9 mouse cellular contexts compared by ENCODE assay signal in genomic region chr11:101963043-101963442, GRCm38 (mm10). TPM values are rescaled to one million over a fixed set of nuclear protein-coding genes. Genes with fewer than 3 reads are reported as not detected.
DNase-seq lines count a peak whose midpoint lies in the region; ATAC-seq and TF ChIP-seq lines count a peak whose summit lies in the region.
"Had no signal": no experiment of that assay in that cellular context is flagged by ENCODE, and none has a peak within 500 bp of the region (broad histone marks: within the 10 kb centered on the region; RNA-seq: fewer than 3 reads in every experiment).

No protein-coding gene starts in this region.

- H3K9ac ChIP-seq in kidney, embryonic 16.5 days (replicated peaks; ENCODE audit: low read length), result peak overlapping the region; percentile 71
- H3K9ac ChIP-seq in hindbrain, postnatal 0 days (replicated peaks; ENCODE audit: low read length), result no peak overlapping the region
- no peak overlapping the region; the same call in 1 of the 2 replicates for H3K9ac ChIP-seq in midbrain, embryonic 16.5 days (ENCODE audit: low read depth, low read length)

- TF ChIP-seq CTCF in hindbrain, postnatal 0 days (IDR thresholded peaks at IDR 0.05; ENCODE audit: low read depth), result no peak

- no peaks in the 10 kb centered on the region for H3K9me3 ChIP-seq in kidney, embryonic 16.5 days (ENCODE audit: low read length)
- no peaks in the 10 kb centered on the region for H3K9me3 ChIP-seq in forebrain, embryonic 10.5 days
- H3K9me3 ChIP-seq in hindbrain, postnatal 0 days (ENCODE audit: low read length), result no peaks in the 10 kb centered on the region
- no peaks in the 10 kb centered on the region for H3K9me3 ChIP-seq in midbrain, embryonic 16.5 days (replicated peaks; ENCODE audit: control insufficient read depth, low read length, poor library complexity, severe bottlenecking)

- H3K4me2 ChIP-seq in kidney, embryonic 16.5 days (replicated peaks; ENCODE audit: low read depth, low read length), result peak overlapping the region; percentile 93
- H3K4me2 ChIP-seq in hindbrain, postnatal 0 days (ENCODE audit: low read depth, low read length), result peak overlapping the region; percentile 88
- H3K4me2 ChIP-seq in midbrain, embryonic 16.5 days (ENCODE audit: low read length), result peak overlapping the region; percentile 96

- no peaks in the 10 kb centered on the region for H3K36me3 ChIP-seq in kidney, embryonic 16.5 days (ENCODE audit: insufficient read depth, low read length)
- H3K36me3 ChIP-seq in forebrain, embryonic 10.5 days (replicated peaks), result no peaks in the 10 kb centered on the region
- H3K36me3 ChIP-seq in hindbrain, postnatal 0 days (ENCODE audit: insufficient read depth, low read length), result no peaks in the 10 kb centered on the region
- H3K36me3 ChIP-seq in midbrain, embryonic 16.5 days (ENCODE audit: control insufficient read depth, insufficient read depth, low read length), result no peaks in the 10 kb centered on the region

- WGBS in kidney, embryonic 16.5 days, result 4% methylated on average over 11 of the region's 11 CpGs
- 2% methylated on average over 11 of the region's 11 CpGs for WGBS in forebrain, embryonic 10.5 days
- WGBS in hindbrain, postnatal 0 days, result 2% methylated on average over 11 of the region's 11 CpGs
- WGBS in midbrain, embryonic 16.5 days, result 2% methylated on average over 11 of the region's 11 CpGs

- H3K4me1 ChIP-seq in kidney, embryonic 16.5 days (ENCODE audit: insufficient read depth, low read length), result peaks cover 56% of the 10 kb centered on the region
- H3K4me1 ChIP-seq in forebrain, embryonic 10.5 days, result peaks cover 60% of the 10 kb centered on the region
- H3K4me1 ChIP-seq in hindbrain, postnatal 0 days (ENCODE audit: insufficient read depth, low read length), result 0 out of 2 replicates have a peak, but pooled peaks cover 4% of the 10 kb centered on the region
- H3K4me1 ChIP-seq in midbrain, embryonic 16.5 days (ENCODE audit: control insufficient read depth, insufficient read depth, low read length), result peaks cover 10% of the 10 kb centered on the region; the same call in 1 of the 2 replicates

- no peak for ATAC-seq in kidney, embryonic 16.5 days (ENCODE audit: low FRiP score, low TSS enrichment)
- no peak for ATAC-seq in hindbrain, postnatal 0 days
- no peak for ATAC-seq in midbrain, embryonic 16.5 days

- DNase-seq in kidney, adult 11 months, result no peak
- no peak for DNase-seq in forebrain, embryonic 10.5 days (ENCODE audit: extremely low spot score, low spot score)
- DNase-seq in hindbrain, postnatal 0 days (ENCODE audit: low spot score), result no peak
- no peak for DNase-seq in retina, postnatal 1 day
- no peak for DNase-seq in layer of hippocampus, adult 9-10 months (ENCODE audit: low spot score)
- no peak for DNase-seq in thymus, postnatal 25 days
- DNase-seq: layer of hippocampus, adult 9-11 months had no signal

- peak overlapping the region; percentile 59 for H3K4me3 ChIP-seq in kidney, embryonic 16.5 days (ENCODE audit: low read length)
- peak overlapping the region; percentile 69 for H3K4me3 ChIP-seq in forebrain, embryonic 10.5 days
- H3K4me3 ChIP-seq in hindbrain, postnatal 0 days (ENCODE audit: low read length), result peak overlapping the region; percentile 55
- peak overlapping the region; percentile 58; the same call in 1 of the 2 replicates for H3K4me3 ChIP-seq in midbrain, embryonic 16.5 days (ENCODE audit: low read depth, low read length)

- H3K27me3 ChIP-seq in kidney, embryonic 16.5 days (ENCODE audit: insufficient read depth, low read length), result peaks cover 62% of the 10 kb centered on the region
- peaks cover 100% of the 10 kb centered on the region for H3K27me3 ChIP-seq in forebrain, embryonic 10.5 days (ENCODE audit: poor library complexity, severe bottlenecking)
- H3K27me3 ChIP-seq in hindbrain, postnatal 0 days (ENCODE audit: insufficient read depth, low read length), result peaks cover 38% of the 10 kb centered on the region
- H3K27me3 ChIP-seq in midbrain, embryonic 16.5 days (ENCODE audit: control insufficient read depth, insufficient read depth, low read depth, low read length), result peaks cover 53% of the 10 kb centered on the region

- no peak overlapping the region for H3K27ac ChIP-seq in kidney, embryonic 16.5 days (ENCODE audit: low read length)
- peak overlapping the region; percentile 81; the same call in 1 of the 2 replicates for H3K27ac ChIP-seq in forebrain, embryonic 10.5 days
- no peak overlapping the region for H3K27ac ChIP-seq in hindbrain, postnatal 0 days
- H3K27ac ChIP-seq in midbrain, embryonic 16.5 days (ENCODE audit: low read length), result no peak overlapping the region

RNA-seq across cellular contexts. Expression of gene Sost, which starts 3.8 kb away (rescaled TPM):
- 0.76 and 0.80 TPM in 2 replicates for polyA plus RNA-seq in kidney, embryonic 16.5 days (2015; fragmentation: Nextera tagmentation; extraction: Ambion mirVana)
- not detected in 2 replicates for polyA plus RNA-seq in forebrain, embryonic 10.5 days (2016; fragmentation: Nextera tagmentation; extraction: Ambion mirVana)
- 0.22 TPM in 1 of 2 replicates, not detected in the other for total RNA-seq in hindbrain, postnatal 0 days (2014; rRNA removed)
- polyA plus RNA-seq in hindbrain, postnatal 0 days (2015; fragmentation: Nextera tagmentation; extraction: Ambion mirVana), result 0.14 and 0.16 TPM in 2 replicates
- 0.10 TPM in 1 of 2 replicates, not detected in the other for polyA plus RNA-seq in midbrain, embryonic 16.5 days (2015; fragmentation: Nextera tagmentation; extraction: Ambion mirVana)

RNA-seq across cellular contexts. Expression of gene Cfap97d1, which starts 21.0 kb away (rescaled TPM):
- polyA plus RNA-seq in kidney, embryonic 16.5 days (2015; fragmentation: Nextera tagmentation; extraction: Ambion mirVana), result not detected in 2 replicates
- not detected in 2 replicates for polyA plus RNA-seq in forebrain, embryonic 10.5 days (2016; fragmentation: Nextera tagmentation; extraction: Ambion mirVana)
- not detected in 2 replicates for total RNA-seq in hindbrain, postnatal 0 days (2014; rRNA removed)
- polyA plus RNA-seq in hindbrain, postnatal 0 days (2015; fragmentation: Nextera tagmentation; extraction: Ambion mirVana), result not detected in 2 replicates
- polyA plus RNA-seq in midbrain, embryonic 16.5 days (2015; fragmentation: Nextera tagmentation; extraction: Ambion mirVana), result not detected in 2 replicates

RNA-seq across cellular contexts. Expression of gene Dusp3, which starts 23.8 kb away (rescaled TPM):
- polyA plus RNA-seq in kidney, embryonic 16.5 days (2015; fragmentation: Nextera tagmentation; extraction: Ambion mirVana), result 39.6 and 39.7 TPM in 2 replicates
- 12.1 and 12.6 TPM in 2 replicates for polyA plus RNA-seq in forebrain, embryonic 10.5 days (2016; fragmentation: Nextera tagmentation; extraction: Ambion mirVana)
- 52.0 and 80.7 TPM in 2 replicates for total RNA-seq in hindbrain, postnatal 0 days (2014; rRNA removed)
- polyA plus RNA-seq in hindbrain, postnatal 0 days (2015; fragmentation: Nextera tagmentation; extraction: Ambion mirVana), result 44.7 and 45.2 TPM in 2 replicates
- 25.6 and 29.7 TPM in 2 replicates for polyA plus RNA-seq in midbrain, embryonic 16.5 days (2015; fragmentation: Nextera tagmentation; extraction: Ambion mirVana)
